Mouse (Mus musculus) heart, adult 9 months (tissue): ENCODE data around the gene Klf4.

Source experiments
- DNase-seq, 2 experiments: peaks; one replicate each; pipeline ENCODE4 v3.0.0; 2022; ENCODE audit warnings: low spot score in 2 of 2

Gene Klf4

DNA sequence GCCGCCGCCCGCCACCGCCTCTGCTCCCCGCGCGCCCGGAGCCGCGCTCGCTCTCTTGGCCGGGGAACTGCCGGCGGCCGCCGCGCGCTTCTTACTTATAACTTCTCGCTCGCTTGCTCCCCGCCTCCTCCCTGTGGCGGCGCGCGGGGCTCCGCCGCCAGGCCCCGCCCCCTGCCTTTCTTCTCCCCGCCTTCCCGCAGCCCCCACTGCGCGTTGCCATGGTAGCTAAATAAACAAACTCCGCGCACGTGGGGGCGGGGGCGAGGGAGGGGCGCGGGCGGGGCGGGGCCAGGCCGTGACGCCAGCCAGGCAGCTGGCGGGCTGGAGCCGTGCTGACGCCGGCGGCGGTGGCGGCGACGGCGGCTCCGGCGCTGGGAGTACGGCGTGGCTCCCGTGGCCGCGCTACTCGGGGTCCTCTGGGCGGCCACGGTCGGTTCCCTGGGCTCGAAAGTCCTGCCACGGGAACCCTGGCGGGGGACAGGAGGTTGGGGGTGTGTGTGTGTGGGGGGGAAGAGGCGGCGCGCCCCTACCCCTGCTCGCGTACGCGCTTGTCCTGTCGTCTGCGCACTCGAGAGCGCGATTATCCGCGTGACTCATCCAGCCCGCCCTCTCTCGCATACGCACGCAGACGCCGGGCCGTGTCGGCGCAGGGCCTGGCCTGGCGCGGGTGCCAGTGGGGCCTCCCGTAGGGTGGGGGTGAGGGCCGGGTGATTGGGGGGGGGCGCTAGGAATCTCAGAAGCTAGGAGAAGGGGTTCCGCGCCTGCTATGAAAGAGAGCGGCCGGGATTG lies at the start of gene Klf4:
Gene Klf4, minus strand, starts transcription at position 60 of the 789 bp plus-strand sequence.
- peak; percentile 93 for DNase-seq

DNA sequence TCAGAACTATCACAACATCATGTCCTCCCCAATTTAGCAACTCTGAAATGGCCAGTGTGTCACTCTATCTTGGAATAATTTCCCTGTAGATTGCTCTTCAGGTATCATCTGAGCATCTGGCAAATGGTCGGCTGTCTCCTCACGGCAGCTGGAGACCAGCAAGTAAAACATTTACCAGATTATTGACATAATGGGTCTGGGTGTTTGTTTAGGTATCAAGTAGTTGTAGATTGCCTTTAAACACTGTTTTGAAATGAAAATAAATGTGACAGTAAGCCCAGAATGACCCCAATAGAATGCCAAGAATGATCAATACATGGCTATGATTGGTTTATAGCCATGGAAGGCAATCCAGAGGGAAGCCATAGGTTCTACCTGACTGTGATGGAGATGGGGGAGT lies 39.2 kb upstream of the Klf4 start:
- no peak for DNase-seq

DNA sequence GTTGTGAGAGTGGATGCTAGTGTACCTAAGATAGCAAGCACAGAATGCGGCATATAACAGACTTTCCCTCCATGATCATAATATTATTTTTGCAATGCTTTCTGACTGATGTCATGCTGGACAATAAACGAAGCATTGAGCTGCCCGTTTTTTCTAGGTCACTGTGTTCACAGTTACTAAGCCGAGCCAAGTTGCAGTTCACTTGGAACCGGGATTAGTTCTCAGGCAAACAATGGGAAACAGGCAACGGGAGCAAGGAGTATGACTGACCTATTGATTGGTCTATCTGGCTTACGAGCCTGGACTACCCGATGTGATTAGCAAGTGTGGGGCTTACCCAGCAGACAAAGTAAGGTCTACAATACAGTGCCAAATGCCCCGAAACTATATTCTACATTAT lies 35.7 kb upstream of the Klf4 start:
- peak; percentile 8 to 13 for DNase-seq

DNA sequence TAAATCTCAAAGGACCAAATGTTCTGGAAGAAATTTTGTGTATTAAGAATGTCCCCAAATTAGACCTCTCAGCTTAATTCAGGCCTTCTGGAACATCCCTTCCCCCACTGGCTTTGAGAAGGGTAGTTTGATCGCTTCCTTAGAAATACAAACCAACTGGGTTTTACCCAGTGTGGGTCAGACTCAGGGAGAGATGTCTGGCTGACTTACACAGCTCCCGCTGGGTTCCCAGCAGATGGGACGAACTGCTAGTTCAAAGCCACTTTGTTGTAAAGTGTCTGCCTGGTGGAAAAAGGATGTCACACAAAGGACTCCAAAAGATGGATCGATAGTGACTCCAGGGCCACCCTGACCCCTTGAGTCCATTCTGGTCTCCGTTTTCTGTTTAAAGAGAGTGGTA lies 35.3 kb upstream of the Klf4 start:
- no peak for DNase-seq

DNA sequence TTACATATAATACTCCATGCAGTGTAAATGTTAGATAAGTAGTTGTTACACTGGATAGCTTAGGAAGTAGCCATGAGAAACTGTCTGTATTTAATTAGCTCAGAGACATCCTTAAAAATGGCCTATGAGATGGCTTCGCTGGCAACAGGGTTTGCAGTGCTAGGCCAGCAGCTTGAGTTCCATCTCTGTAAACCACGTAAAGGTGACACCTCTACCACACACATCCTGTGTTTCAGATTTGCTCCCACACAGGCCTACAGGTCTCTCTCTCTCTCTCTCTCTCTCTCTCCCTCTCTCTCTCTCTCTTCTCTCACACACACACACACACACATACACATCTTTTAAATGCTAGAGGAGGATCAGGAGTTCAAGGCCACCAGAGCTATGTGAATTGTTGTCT lies 32.1 kb upstream of the Klf4 start:
- no peak for DNase-seq

DNA sequence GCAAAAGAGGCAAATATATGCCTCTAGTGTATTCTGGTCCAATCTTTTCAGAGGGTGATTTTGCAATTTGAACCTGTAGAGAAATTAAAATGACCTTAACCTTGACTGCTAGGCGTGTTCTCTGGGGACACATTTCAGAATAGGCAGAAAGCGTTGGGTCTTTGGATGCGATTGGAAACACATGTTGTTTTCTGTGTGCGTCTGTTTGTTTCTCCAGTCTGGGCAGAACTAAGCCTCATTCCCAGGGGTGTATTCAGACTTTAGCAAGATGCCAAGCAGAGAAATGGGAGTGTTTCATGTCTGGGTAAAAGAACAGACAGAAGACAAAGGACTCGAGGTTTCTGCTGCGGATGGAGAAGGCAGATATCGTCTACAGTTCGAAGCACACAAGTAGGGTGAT lies 30.8 kb upstream of the Klf4 start:
- DNase-seq: peak; percentile 16 to 44

DNA sequence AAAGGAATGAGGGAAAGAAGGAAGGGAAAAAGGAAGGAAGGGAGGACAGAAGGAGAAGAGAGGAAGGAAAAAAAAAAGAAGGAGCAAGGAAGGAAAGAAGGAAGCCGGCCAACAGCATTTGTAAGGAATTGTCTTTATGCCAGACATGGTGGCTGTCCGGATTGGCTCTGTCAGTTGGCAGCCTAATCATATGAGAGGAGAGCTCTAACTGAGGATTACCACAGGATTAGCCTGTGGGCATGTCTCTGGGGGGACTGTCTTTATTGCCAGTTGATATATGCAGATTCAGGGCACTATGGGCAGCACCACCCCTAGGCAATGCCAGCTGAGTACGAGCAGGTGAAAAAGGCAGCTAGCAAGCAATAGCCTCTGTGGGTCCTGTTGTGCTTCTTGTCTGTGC lies 29.8 kb upstream of the Klf4 start:
- no peak for DNase-seq

DNA sequence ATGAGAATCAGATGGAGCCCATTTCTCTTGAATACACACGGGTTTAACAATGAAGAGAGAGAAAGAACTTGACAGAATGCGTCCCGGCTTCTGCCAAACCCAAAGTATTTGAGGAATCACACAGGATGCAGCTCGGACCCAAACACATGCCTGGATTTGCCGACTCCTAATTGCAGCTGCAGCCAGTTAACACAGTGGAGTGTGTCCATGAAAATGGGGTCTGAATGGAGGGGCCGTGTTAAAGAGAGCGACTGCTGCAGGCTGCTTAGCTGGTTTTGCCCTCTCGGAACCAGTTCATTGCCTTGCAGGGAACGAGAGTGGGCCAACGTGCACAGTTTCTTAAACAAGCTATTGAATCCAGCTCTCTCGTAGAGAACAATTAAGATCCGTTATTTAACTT lies 14.6 kb upstream of the Klf4 start:
- DNase-seq: no peak

DNA sequence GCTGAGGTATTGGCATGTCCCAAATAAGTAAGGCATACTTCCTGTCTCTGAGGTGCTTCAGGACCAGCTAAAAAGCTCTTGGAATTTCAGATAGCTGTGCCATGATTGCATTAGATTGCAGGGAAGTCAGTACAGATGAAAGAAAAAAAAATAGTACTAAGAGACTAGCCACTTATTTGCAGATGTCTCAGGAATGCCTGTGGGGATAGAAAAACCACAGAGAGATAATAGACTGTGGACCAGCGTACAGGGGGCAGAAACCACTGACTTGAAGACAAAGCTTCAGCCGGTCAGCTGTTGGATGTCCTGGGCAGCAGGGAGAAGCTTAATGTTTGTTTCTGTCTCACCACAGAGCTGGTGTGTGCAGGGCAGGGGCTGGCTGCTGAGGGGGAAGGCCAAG lies 10.5 kb upstream of the Klf4 start:
- DNase-seq: no peak

DNA sequence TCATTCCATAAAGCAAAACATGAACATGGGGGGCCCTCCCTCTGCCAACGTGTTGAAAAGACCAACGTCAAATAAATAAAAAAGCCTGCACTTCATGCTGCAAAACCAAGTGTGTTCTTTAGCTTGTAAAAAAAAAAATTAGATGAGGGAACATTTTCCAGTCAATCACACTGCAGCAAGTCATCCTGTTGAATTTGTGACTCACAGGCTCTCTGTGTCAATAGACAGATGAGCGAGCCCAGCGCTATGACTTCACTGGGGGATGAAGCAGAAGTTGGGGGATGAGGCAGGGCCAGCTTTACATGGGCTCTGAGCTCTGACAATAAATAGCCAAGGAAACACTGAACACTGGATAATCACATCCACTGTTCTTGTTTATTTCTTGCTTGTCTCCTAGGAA lies 9.4 kb upstream of the Klf4 start:
- DNase-seq: no peak

DNA sequence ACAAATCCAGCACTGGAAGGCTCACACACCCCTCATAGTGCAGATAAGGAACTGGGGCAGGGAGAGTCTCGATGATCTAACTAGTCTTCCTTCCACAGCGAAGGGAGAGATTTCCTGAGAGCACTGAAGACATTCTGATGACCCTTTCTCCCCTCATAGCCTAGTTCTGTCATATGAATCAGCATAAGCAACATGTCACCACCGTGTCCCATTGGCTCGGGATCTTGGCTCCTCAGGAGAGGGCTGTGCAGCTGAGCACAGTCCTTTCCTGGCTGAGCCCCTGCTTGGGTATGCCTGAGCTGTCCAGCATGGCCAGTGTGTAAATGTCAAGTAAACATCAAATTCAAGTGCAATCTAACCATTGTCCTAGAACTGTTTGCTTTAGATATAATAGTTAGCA lies 9.0 kb upstream of the Klf4 start:
- peak in 1 of 2 experiments; percentile 14 for DNase-seq

DNA sequence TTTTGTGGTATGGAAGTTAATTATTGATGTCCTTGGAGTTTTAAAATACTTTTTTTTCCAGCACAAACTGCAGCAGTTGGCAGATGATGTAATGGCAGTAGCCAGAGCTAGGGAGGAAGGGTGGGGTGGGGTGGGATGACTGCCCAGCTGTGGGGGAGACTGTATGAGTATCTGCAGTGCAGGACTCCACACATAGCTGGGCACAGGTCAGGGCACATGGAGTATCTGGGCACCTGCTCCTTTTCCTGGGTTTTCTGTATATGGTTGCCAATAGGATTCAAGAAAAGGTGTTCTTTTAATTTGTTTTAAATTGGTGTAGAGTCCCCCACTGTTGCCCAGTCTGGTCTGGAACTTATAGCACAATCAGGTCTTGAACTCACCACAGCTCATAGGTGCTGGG lies 2.7 kb upstream of the Klf4 start:
- no peak for DNase-seq

DNA sequence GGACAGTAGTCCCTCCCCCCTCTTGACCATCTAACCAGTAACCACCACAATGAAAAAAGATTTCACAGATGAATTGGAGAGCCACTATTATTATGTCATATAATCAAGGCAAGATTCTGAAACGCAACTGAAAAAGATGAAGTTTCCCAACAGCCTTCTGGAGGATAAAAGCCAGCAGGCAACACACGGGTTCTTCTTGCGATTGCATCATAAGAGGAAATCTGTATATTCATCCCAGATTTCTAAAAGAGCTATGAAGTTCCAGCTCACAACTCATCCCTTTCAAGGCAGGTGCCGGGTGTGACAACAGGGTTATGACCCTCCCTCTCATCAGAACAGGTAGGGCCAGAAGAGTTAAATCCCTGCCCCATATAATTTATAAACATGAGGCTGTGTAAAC lies 2.2 kb upstream of the Klf4 start:
- DNase-seq: peak; percentile 25 to 58

DNA sequence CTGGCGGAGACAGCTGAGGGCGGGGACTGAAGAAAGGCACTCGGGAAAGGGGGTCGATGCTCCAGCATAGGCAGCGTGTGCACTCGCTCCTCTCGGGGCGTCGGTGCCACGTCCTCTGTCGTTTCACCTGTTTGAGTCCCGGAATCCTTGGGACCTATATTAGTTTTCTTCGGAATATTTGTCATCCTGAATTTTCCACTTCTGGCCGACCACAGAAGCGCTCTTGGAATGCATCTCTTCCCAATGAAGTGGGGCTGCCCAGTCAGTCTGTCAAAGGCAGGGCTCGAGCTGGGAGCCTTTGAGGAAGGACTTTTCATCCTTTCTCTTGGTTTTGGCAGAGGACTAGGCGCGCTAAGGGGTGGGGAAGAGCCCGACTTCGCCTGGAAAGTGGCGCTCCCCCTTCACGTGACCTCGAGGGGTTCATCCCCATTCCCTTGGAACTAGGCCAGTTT lies 1.6 kb upstream of the Klf4 start:
- DNase-seq: peak; percentile 34 to 46

DNA sequence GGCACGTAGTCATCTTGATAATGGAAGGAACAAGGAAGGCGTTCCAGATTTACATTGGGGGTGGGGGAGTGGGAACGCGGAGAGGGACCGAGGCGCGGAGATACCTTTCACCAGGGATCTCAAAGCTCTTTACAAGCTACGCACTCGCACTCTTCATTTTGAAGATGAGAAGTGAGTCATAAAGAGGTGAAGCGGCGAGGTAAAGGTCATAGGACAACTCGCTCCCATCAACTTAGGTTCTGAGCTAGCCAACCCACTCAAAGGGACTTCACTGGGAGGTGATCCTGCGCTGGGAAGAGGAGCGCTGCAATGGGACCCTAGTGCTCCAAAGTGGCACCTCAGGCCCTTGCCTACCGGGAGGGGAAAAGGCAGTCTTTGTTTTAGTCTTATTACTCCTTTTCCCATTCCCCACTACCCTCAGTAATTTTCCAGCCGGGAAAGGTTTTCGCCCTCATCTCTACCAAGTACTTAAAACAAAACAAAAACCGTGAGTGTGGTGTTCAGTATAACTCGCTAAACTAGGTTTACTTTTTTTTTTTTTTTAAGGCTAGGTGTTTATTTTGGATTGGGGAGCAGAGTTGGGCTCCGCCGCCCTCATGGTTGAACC lies 1.0 kb upstream of the Klf4 start:
- DNase-seq: peak in 1 of 2 experiments; percentile 57

DNA sequence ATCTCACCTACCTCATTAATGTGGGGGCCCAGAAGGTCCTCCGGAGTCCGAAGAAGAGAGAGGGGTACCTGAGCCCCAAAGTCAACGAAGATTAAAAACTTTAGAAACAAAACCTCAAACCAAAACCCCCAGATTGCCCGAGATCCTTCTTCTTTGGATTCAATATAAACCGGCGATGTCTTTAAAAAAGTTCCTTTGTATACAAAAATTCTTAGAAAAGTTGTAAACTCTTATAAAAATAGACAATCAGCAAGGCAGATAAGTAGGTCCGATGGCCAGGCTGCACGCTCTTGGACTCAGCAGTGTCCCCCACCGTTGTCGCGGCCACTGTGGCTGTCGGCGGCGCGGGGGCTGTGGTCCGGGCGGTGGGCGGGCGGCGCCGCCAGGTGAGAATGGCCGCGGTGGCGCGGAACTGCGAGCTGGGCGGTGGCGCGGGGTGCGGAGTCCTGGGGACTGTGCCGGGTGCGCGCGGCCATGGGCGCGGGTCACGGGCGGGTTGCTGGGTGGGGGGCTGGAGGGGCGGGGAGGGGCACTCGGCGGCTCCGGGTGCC lies 335 bp downstream of the Klf4 start:
- DNase-seq: no peak

DNA sequence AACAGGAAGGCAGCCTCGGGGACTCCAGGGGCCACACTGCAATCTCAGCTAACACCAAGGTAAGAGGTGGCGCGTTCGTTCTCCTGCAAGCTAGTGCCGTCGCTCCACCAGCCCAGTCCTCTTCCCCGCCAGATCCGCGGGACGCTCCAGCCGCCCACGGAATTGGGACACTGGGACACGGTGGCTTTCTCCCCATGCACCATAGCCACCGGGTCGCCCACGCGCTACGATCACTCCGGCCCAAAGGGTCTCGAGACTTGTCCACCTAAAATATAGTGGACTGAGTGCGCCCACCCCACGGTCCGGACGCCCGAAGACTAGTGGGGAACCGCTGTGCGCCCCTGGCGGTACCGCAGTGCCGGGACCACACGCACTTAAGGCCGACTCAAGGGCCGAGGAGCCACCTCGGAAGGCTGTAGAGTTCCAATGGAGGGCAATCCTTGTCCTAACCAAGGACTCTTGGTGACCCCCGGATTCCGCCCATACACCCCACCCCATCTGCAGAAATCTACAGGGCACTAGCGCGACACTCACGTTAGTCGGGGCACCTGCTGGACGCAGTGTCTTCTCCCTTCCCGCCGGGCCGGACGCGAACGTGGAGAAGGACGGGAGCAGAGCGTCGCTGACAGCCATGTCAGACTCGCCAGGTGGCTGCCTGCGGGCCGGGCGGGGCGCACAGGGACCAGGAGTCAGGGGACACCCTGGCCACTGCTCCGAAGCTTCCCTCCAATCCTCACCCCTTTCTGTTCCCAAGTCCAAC lies 990 bp downstream of the Klf4 start:
- DNase-seq: peak; percentile 54 to 56

DNA sequence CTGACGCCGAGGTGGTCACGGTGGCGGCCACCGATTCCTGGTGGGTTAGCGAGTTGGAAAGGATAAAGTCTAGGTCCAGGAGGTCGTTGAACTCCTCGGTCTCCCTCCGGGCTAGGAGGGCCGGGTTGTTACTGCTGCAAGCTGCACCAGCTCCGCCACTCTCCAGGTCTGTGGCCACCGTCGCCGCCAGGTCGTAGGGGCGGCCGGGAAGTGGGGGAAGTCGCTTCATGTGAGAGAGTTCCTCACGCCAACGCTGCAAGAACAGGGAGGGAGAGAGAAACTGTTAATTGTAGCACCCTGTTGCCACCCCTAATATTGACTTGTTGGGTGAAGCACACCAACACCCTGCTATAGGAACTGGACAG lies 1.6 kb downstream of the Klf4 start:
- no peak for DNase-seq

DNA sequence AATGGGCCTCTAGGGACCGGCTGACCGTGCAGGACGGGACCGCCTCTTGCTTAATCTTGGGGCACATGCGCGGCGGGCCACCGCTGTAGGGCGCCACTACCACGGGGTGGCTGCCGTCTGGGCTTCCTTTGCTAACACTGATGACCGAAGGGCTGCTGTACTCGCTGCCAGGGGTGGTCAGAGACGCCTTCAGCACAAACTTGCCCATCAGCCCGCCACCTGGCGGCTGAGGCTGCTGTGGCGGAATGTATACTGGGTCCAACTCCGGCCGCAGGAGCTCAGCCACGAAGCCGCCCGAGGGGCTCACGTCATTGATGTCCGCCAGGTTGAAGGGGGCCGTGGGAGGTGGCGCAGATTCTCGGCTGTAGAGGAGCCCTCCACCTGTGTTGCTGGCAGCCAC lies 2.0 kb downstream of the Klf4 start:
- peak; percentile 84 to 86 for DNase-seq

DNA sequence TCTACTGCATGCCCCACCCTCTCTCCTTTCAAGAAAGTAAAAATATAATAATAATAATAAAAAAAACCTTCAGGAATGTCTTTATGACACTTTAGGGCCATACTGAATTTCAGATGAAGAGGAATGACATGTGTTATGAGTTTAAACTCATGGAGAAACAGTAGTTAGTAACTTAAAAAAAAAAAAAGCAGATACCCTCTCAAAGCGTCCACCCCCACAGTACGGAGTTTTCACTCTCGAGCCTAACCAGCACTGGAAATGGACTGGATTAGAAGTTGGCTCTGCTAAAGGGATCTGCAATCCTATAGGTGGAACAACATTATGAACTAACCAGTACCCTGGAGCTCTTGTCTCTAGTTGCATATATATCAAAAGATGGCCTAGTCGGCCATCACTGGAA lies 3.9 kb downstream of the Klf4 start:
- no peak for DNase-seq

DNA sequence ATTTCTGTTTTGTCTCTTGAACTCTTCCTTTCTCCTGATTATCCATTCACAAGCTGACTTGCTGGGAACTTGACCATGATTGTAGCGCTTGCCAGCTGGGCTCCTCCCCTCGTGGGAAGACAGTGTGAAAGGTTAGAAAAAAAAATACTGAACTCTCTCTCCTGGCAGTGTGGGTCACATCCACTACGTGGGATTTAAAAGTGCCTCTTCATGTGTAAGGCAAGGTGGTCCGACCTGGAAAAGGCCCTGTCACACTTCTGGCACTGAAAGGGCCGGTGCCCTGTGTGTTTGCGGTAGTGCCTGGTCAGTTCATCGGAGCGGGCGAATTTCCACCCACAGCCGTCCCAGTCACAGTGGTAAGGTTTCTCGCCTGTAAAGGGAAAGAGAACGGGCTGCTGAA lies 4.3 kb downstream of the Klf4 start:
- no peak for DNase-seq

DNA sequence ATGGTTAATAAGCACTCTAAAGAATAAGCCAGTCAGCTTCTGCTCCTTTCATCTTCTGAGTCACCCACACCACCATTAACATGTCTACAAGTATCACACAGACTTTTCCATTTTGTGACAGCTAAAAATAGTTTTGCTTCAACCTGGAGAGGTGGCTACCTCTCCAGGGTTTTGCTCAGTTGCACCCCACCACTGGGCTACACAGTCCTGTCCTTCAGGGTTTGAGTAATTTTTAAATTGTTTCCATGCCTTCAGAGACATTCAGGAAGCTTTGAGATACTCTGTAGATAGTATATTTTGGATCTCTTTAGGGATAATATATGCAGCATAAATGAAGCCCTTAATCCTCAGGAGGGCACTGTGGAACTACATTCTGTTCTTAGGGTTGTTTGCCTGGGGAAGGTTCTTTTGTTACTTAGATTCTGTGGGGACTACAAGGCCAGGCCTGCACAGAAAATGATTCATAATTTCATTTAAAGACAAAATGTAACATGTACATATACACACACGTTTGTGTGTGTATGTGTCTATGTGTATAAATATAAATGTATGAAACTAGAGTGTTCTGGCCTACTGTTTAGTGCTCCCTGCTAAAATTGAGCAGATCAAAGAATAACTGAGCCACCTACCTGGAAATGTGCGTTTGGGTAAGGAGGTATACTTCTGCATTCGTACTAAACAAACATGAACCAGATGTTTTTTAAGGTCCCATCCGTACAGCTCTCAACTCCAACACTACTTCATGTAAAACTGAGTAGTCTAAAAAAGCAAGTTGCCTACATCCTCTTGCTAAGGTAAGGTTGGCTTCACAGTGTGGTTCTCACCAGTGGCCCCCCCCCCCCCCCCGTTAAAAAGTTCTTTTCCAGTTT lies 5.8 kb downstream of the Klf4 start:
- no peak for DNase-seq
